Mouse (Mus musculus): ENCODE results near the gene Fkbpl. TPM values are rescaled to one million over a fixed set of nuclear protein-coding genes. Genes with fewer than 3 reads are reported as not detected.
A peak's percentile ranks its signal among the peaks of the same experiment; 100 is the strongest.

Fkbpl gene
- polyA plus RNA-seq, 1 experiment from 2014 or later = 11.9 TPM

DNA sequence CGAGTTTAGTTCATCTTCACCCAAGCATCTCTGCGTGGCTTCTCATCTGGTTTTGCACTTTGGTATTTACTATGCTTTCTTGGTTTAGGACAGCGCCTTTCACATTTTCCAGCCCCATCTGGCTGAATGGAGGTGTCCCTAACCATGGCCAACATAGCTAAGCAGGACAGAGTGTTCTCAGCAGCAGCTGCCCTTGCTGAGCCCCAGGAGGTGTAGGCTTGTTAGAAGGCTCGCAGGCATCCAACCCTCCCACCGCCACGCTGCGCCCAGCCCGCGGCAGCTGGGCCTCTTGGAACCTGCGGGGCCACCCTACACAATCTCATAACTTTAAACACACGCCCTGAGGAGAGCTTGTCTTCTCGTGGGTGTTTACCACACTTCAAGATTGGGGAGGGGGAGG lies 32.1 kb downstream of the Fkbpl start:
- 61% methylated on average over 12 of the region's 12 CpGs for WGBS
- Histone ChIP-seq H3K27ac (ENCODE audit: low read length) (no peak overlapping the region), H3K4me3 (ENCODE audit: low read depth, low read length) (no peak overlapping the region), H3K4me2 (replicated peaks; ENCODE audit: low read depth, low read length) (no peak overlapping the region), H3K4me1 (ENCODE audit: control insufficient read depth, insufficient read depth, low read length) (peaks cover 16% of the 10 kb centered on the region; the same call in 1 of the 2 replicates), H3K9ac (replicated peaks; ENCODE audit: low read depth, low read length) (no peak overlapping the region), H3K9me3 (ENCODE audit: control insufficient read depth, low read depth, low read length) (no peaks in the 10 kb centered on the region), H3K36me3 (ENCODE audit: control insufficient read depth, insufficient read depth, low read length) (no peaks in the 10 kb centered on the region), H3K27me3 (ENCODE audit: control insufficient read depth, insufficient read depth, low read length) (peaks cover 17% of the 10 kb centered on the region)
- no peak for ATAC-seq (ENCODE audit: insufficient number of reproducible peaks, insufficient read depth, low FRiP score, low read depth)

DNA sequence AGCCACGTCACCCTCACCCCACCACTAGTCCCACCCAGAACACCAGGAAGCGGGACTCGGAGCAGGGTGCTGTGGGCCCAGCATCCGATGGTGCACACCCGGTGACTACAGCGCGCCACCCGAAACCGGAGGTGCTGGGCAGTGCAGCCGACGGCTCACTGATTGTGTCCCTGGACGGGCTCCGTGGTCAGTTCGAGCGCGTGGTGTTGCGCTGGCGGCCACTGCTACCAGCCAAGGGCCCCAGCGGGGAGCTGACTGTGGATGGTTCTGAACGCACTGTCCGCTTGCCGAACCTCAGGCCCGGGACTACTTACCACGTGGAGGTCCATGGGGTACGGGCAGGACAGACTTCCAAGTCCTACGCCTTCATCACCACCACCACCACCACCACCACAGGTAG lies 35.6 kb downstream of the Fkbpl start:
- Histone ChIP-seq H3K9me3 (ENCODE audit: control insufficient read depth, low read depth, low read length) (no peaks in the 10 kb centered on the region), H3K27me3 (ENCODE audit: control insufficient read depth, insufficient read depth, low read length) (no peaks in the 10 kb centered on the region), H3K27ac (ENCODE audit: low read length) (no peak overlapping the region), H3K4me1 (ENCODE audit: control insufficient read depth, insufficient read depth, low read length) (peaks cover 21% of the 10 kb centered on the region), H3K9ac (replicated peaks; ENCODE audit: low read depth, low read length) (no peak overlapping the region), H3K4me2 (replicated peaks; ENCODE audit: low read depth, low read length) (no peak overlapping the region), H3K36me3 (ENCODE audit: control insufficient read depth, insufficient read depth, low read length) (no peaks in the 10 kb centered on the region), H3K4me3 (ENCODE audit: low read depth, low read length) (no peak overlapping the region)
- WGBS = 82% methylated on average over 26 of the region's 26 CpGs
- no peak for ATAC-seq (ENCODE audit: insufficient number of reproducible peaks, insufficient read depth, low FRiP score, low read depth)

DNA sequence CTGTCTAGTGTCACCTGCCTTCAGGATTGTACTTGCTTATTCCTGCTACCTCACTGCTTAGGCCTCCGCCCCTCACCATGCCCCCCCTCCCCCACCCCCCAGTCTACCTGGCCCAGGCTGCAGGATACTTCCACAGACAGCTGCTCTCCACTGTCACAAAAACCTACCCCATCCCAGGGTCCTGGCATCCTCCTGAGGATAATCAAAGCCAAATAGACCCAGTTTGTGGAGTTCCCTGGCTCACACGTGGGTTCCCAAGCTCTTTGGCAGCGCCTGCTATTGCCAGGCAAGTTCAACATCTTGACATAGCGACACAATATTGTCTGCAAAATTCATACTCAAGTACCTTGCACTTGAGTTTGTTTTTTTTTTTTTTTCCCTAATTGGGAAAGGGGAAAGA lies 36.1 kb downstream of the Fkbpl start:
- 80% methylated on average over 4 of the region's 4 CpGs for WGBS
- H3K4me2 ChIP-seq (replicated peaks; ENCODE audit: low read depth, low read length) = no peak overlapping the region

GRCm38 (mm10) chr17:34681132-34681571 lies 36.6 kb downstream of the Fkbpl start:
- WGBS = 63% methylated on average over 17 of the region's 17 CpGs
- Histone ChIP-seq H3K27me3 (ENCODE audit: control insufficient read depth, insufficient read depth, low read length) (no peaks in the 10 kb centered on the region), H3K9ac (replicated peaks; ENCODE audit: low read depth, low read length) (no peak overlapping the region), H3K4me2 (replicated peaks; ENCODE audit: low read depth, low read length) (no peak overlapping the region), H3K36me3 (ENCODE audit: control insufficient read depth, insufficient read depth, low read length) (no peaks in the 10 kb centered on the region), H3K27ac (ENCODE audit: low read length) (no peak overlapping the region), H3K4me1 (ENCODE audit: control insufficient read depth, insufficient read depth, low read length) (peaks cover 16% of the 10 kb centered on the region), H3K9me3 (ENCODE audit: control insufficient read depth, low read depth, low read length) (no peaks in the 10 kb centered on the region), H3K4me3 (ENCODE audit: low read depth, low read length) (no peak overlapping the region)
- ATAC-seq (ENCODE audit: insufficient number of reproducible peaks, insufficient read depth, low FRiP score, low read depth) = no peak

More for the DNA sequence above, 36.1 kb downstream of the Fkbpl start:
- no peak overlapping the region for H3K4me3 ChIP-seq (ENCODE audit: low read depth, low read length)
- ATAC-seq (ENCODE audit: insufficient number of reproducible peaks, insufficient read depth, low FRiP score, low read depth) = no peak
- H3K27ac ChIP-seq (ENCODE audit: low read length) = no peak overlapping the region
- H3K9me3 ChIP-seq (ENCODE audit: control insufficient read depth, low read depth, low read length) = no peaks in the 10 kb centered on the region
- H3K36me3 ChIP-seq (ENCODE audit: control insufficient read depth, insufficient read depth, low read length) = no peaks in the 10 kb centered on the region
- no peak overlapping the region for H3K9ac ChIP-seq (replicated peaks; ENCODE audit: low read depth, low read length)
- no peaks in the 10 kb centered on the region for H3K27me3 ChIP-seq (ENCODE audit: control insufficient read depth, insufficient read depth, low read length)
- peaks cover 18% of the 10 kb centered on the region for H3K4me1 ChIP-seq (ENCODE audit: control insufficient read depth, insufficient read depth, low read length)

GRCm38 (mm10) chr17:34681881-34682536 lies 37.4 kb downstream of the Fkbpl start:
- no peaks in the 10 kb centered on the region for H3K9me3 ChIP-seq (ENCODE audit: control insufficient read depth, low read depth, low read length)
- 67% methylated on average over 11 of the region's 11 CpGs for WGBS
- no peaks in the 10 kb centered on the region for H3K36me3 ChIP-seq (ENCODE audit: control insufficient read depth, insufficient read depth, low read length)
- H3K27ac ChIP-seq (ENCODE audit: low read length) = no peak overlapping the region
- no peak overlapping the region for H3K9ac ChIP-seq (replicated peaks; ENCODE audit: low read depth, low read length)
- peaks cover 16% of the 10 kb centered on the region for H3K4me1 ChIP-seq (ENCODE audit: control insufficient read depth, insufficient read depth, low read length)
- no peaks in the 10 kb centered on the region for H3K27me3 ChIP-seq (ENCODE audit: control insufficient read depth, insufficient read depth, low read length)
- ATAC-seq (ENCODE audit: insufficient number of reproducible peaks, insufficient read depth, low FRiP score, low read depth) = no peak
- no peak overlapping the region for H3K4me3 ChIP-seq (ENCODE audit: low read depth, low read length)
- no peak overlapping the region for H3K4me2 ChIP-seq (replicated peaks; ENCODE audit: low read depth, low read length)

- Histone ChIP-seq H3K9me3 (ENCODE audit: control insufficient read depth, low read depth, low read length) (no peaks in the 10 kb centered on the region), H3K27ac (ENCODE audit: low read length) (no peak overlapping the region), H3K4me2 (replicated peaks; ENCODE audit: low read depth, low read length) (no peak overlapping the region), H3K4me3 (ENCODE audit: low read depth, low read length) (no peak overlapping the region), H3K27me3 (ENCODE audit: control insufficient read depth, insufficient read depth, low read length) (no peaks in the 10 kb centered on the region), H3K9ac (replicated peaks; ENCODE audit: low read depth, low read length) (no peak overlapping the region), H3K36me3 (ENCODE audit: control insufficient read depth, insufficient read depth, low read length) (no peaks in the 10 kb centered on the region), H3K4me1 (ENCODE audit: control insufficient read depth, insufficient read depth, low read length) (peaks cover 16% of the 10 kb centered on the region)
- 80% methylated on average over 8 of the region's 8 CpGs for WGBS
- no peak for ATAC-seq (ENCODE audit: insufficient number of reproducible peaks, insufficient read depth, low FRiP score, low read depth)
These were observed 38.6 kb downstream of the Fkbpl start for GRCm38 (mm10) chr17:34683179-34683578.

- no peak for ATAC-seq (ENCODE audit: insufficient number of reproducible peaks, insufficient read depth, low FRiP score, low read depth)
These were observed 39.2 kb downstream of the Fkbpl start for GRCm38 (mm10) chr17:34683686-34684220.

DNA sequence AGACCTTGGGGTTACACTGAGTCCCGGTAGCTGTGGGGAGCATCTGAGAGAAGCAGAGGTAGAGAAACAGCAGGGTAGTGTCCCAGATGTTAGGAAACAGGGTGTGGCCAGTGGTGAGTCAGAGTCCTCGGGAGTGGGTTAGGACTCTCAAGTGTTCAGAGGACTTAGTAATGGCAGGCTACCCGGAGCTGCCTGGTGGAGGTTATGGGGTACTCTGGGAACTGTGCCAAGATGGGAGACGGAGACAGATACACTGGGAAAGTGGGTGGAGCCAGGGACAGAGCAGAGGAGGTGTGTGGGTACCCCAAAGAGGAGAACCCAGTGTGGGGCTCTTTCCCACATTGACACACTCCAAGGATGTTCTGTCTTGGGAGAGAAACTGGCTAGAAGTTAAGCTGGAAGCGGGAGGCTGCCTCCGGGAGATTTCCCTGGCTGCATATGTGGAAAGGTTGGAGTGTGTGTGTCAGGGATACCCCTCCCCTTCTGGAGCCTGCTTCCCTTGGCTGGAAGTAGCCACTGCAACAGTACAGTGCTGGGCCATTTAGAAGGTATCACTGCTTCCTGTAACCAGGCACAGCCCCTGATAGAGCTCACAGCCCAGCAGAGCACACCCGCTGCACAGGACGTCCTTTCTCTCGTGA lies 39.8 kb downstream of the Fkbpl start:
- Histone ChIP-seq H3K36me3 (ENCODE audit: control insufficient read depth, insufficient read depth, low read length) (no peaks in the 10 kb centered on the region), H3K9me3 (ENCODE audit: control insufficient read depth, low read depth, low read length) (no peaks in the 10 kb centered on the region), H3K4me3 (ENCODE audit: low read depth, low read length) (no peak overlapping the region), H3K27ac (ENCODE audit: low read length) (peak overlapping the region; percentile 44; the same call in 1 of the 2 replicates), H3K4me2 (replicated peaks; ENCODE audit: low read depth, low read length) (no peak overlapping the region), H3K27me3 (ENCODE audit: control insufficient read depth, insufficient read depth, low read length) (no peaks in the 10 kb centered on the region), H3K4me1 (ENCODE audit: control insufficient read depth, insufficient read depth, low read length) (peaks cover 16% of the 10 kb centered on the region), H3K9ac (replicated peaks; ENCODE audit: low read depth, low read length) (no peak overlapping the region; the same call in 1 of the 2 replicates)
- ATAC-seq (ENCODE audit: insufficient number of reproducible peaks, insufficient read depth, low FRiP score, low read depth) = 0 out of 2 replicates have a peak, but pooled peaks have one; percentile 21
- WGBS = 42% methylated on average over 9 of the region's 9 CpGs

More at GRCm38 (mm10) chr17:34683686-34684220, 39.2 kb downstream of the Fkbpl start:
- no peaks in the 10 kb centered on the region for H3K27me3 ChIP-seq (ENCODE audit: control insufficient read depth, insufficient read depth, low read length)
- no peaks in the 10 kb centered on the region for H3K9me3 ChIP-seq (ENCODE audit: control insufficient read depth, low read depth, low read length)
- H3K4me3 ChIP-seq (ENCODE audit: low read depth, low read length) = no peak overlapping the region
- no peaks in the 10 kb centered on the region for H3K36me3 ChIP-seq (ENCODE audit: control insufficient read depth, insufficient read depth, low read length)
- no peak overlapping the region for H3K9ac ChIP-seq (replicated peaks; ENCODE audit: low read depth, low read length)
- no peak overlapping the region for H3K4me2 ChIP-seq (replicated peaks; ENCODE audit: low read depth, low read length)
- 69% methylated on average over 10 of the region's 10 CpGs for WGBS
- H3K4me1 ChIP-seq (ENCODE audit: control insufficient read depth, insufficient read depth, low read length) = peaks cover 16% of the 10 kb centered on the region
- no peak overlapping the region for H3K27ac ChIP-seq (ENCODE audit: low read length)

Data from stomach, embryonic 14.5 days (tissue).